Mouse (Mus musculus) hindbrain, embryonic 15.5 days (tissue): ENCODE measurements around the gene Srgap2. TPM values are rescaled to one million over a fixed set of nuclear protein-coding genes. Genes with fewer than 3 reads are reported as not detected.
A peak's percentile ranks its signal among the peaks of the same experiment; 100 is the strongest.

Experiments used
- ATAC-seq: fragments of 200-750 bp; cut with Nextera tagmentation; 2 replicates; pipeline ENCODE4 v1.8.0; 2017; ENCODE audit warnings: low read depth, moderate number of reproducible peaks, moderate TSS enrichment; ENCODE audit not compliant: low FRiP score
- H3K27ac ChIP-seq: fragments of 300-500 bp; sonication (generic); replicated peaks from 2 replicates; pipeline ENCODE4 v1.5.1; 2015; ENCODE audit warnings: mild to moderate bottlenecking, inconsistent platforms
- H3K27me3 ChIP-seq: fragments of 300-500 bp; sonication (generic); 2 replicates; pipeline ENCODE4 v1.6.1; 2015; ENCODE audit warnings: control low read depth, inconsistent platforms
- H3K36me3 ChIP-seq: fragments of 300-500 bp; sonication (generic); 2 replicates; pipeline ENCODE4 v1.6.1; 2015; ENCODE audit warnings: control low read depth, inconsistent platforms
- H3K4me1 ChIP-seq: fragments of 300-500 bp; sonication (generic); replicated peaks from 2 replicates; pipeline ENCODE4 v1.6.1; 2015; ENCODE audit warnings: control low read depth, inconsistent platforms
- H3K4me2 ChIP-seq: fragments of 300-500 bp; sonication (generic); 2 replicates; pipeline ENCODE4 v1.6.1; 2015; ENCODE audit warnings: moderate library complexity, mild to moderate bottlenecking, inconsistent platforms
- H3K4me3 ChIP-seq: fragments of 300-500 bp; sonication (generic); 2 replicates; pipeline ENCODE4 v1.5.1; 2015; ENCODE audit warnings: mild to moderate bottlenecking, inconsistent platforms
- H3K9ac ChIP-seq: fragments of 300-500 bp; sonication (generic); 2 replicates; pipeline ENCODE4 v1.6.1; 2015; ENCODE audit warnings: inconsistent platforms
- H3K9me3 ChIP-seq: fragments of 300-500 bp; sonication (generic); 2 replicates; pipeline ENCODE4 v1.6.1; 2016; ENCODE audit warnings: control low read depth, inconsistent platforms
- WGBS: fragments of 180-500 bp; shearing (Covaris S2); methylation state at CpG from one replicate; pipeline ENCODE4 v1.1.7; 2015; 5-methylcytosine and 5-hydroxymethylcytosine counted together
- polyA plus RNA-seq: library from polyadenylated mRNA; unstranded; fragments of >200 nt; fragmentation: Nextera tagmentation; extraction: Ambion mirVana; gene quantifications from 2 replicates; pipeline ENCODE4 v1.2.1, GENCODE M21; 2015

The Srgap2 gene
- polyA plus RNA-seq, 1 experiment from 2014 or later = 28.3 TPM

DNA sequence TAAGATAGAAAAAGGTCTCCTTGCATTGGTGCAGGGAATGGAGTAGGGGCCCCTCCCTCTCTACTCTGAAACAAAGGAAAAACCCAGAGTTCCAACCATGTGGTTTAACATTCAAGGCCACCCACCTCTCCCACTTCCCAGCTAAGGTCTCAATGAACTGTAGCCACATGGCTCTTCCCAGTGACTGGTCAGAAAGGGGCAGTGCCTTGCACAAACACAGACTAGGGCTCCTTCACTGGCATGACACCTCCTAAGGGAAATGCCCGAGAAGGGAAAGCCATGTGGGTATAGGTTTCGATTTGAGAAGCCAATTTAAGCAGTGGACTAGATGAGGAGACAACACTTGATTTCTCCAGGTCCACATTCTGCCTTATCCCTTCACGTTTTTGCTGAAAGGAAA, 3.4 kb downstream of the Srgap2 start:
- no peak for ATAC-seq
- H3K4me2 ChIP-seq = peak overlapping the region; percentile 87
- H3K36me3 ChIP-seq = no peaks in the 10 kb centered on the region
- H3K27me3 ChIP-seq = no peaks in the 10 kb centered on the region
- peak overlapping the region; percentile 89 for H3K27ac ChIP-seq
- H3K4me1 ChIP-seq = peaks cover 63% of the 10 kb centered on the region
- peak overlapping the region; percentile 93 for H3K9ac ChIP-seq
- H3K9me3 ChIP-seq = no peaks in the 10 kb centered on the region
- H3K4me3 ChIP-seq = peak overlapping the region; percentile 93
- 26% methylated on average over 3 of the region's 3 CpGs for WGBS

DNA sequence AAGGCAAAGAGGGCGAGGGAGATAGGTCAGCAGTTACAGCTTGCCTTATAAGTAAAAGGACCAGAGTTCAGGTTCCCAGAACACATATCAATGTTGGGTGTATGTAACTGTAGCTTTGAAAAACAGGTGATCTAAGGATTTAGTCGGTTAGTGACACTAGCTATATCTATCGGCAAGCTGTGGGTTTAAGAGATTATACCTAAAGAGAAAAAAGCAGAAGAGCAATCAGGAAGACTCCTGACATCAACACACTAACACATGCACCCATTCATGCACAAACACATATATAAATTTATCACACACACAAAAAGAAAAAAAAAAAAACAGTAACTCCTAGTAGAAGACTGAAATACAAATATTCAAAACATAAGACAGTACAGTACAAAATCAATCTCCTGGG, 10.6 kb downstream of the Srgap2 start:
- 95% methylated on average over 3 of the region's 3 CpGs for WGBS
- H3K27ac ChIP-seq = no peak overlapping the region
- no peaks in the 10 kb centered on the region for H3K36me3 ChIP-seq
- no peak overlapping the region for H3K4me2 ChIP-seq
- peaks cover 33% of the 10 kb centered on the region for H3K4me1 ChIP-seq
- no peak for ATAC-seq
- H3K9me3 ChIP-seq = no peaks in the 10 kb centered on the region
- no peak overlapping the region for H3K9ac ChIP-seq
- H3K27me3 ChIP-seq = no peaks in the 10 kb centered on the region
- no peak overlapping the region for H3K4me3 ChIP-seq

DNA sequence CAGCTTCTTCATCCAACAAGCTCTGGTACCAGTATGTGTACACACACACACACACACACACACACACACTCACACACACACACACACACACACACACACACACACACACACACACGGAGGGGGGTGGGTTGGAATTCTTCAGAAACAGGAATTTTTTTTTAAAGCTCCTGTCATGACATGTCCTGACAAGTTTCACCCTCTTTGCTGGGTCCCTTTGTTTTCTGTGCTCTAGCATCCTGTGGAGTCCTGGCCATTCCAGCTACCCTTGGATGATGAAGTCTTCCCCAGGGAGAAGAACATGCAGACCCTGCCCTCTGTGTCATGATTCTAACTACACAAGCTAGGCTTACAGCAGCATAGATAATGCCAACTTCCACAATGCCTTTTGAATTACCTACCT, 13.0 kb downstream of the Srgap2 start:
- Histone ChIP-seq H3K27ac (no peak overlapping the region), H3K9ac (no peak overlapping the region), H3K27me3 (no peaks in the 10 kb centered on the region), H3K9me3 (no peaks in the 10 kb centered on the region), H3K4me1 (peaks cover 12% of the 10 kb centered on the region; the same call in 1 of the 2 replicates), H3K4me2 (no peak overlapping the region), H3K4me3 (no peak overlapping the region), H3K36me3 (no peaks in the 10 kb centered on the region)
- ATAC-seq = no peak
- WGBS = 64% methylated on average over 1 of the region's 1 CpGs

DNA sequence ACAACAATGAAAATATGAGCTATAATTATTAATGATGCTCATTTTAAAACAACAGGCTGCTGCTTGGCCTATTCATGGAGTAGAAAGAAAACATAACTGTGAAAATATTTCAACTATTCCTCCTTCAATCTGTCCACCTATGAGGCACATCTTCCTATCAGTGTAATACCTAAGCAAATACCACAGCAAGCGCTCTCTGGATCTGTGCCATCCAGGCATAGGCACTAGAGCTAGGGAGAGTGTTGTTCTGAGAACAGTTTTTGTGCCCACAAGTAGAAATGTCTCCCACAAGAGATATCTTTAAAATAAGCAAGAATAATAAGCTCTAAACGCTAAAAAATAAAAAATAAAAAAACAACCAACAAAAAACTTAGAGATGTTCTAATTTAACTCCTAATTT, 14.0 kb downstream of the Srgap2 start:
- Histone ChIP-seq H3K4me1 (peaks cover 5% of the 10 kb centered on the region; the same call in 1 of the 2 replicates), H3K4me2 (no peak overlapping the region), H3K9me3 (no peaks in the 10 kb centered on the region), H3K36me3 (no peaks in the 10 kb centered on the region), H3K9ac (no peak overlapping the region), H3K27ac (no peak overlapping the region), H3K27me3 (no peaks in the 10 kb centered on the region), H3K4me3 (no peak overlapping the region)
- WGBS = 94% methylated on average over 2 of the region's 2 CpGs
- ATAC-seq = no peak

DNA sequence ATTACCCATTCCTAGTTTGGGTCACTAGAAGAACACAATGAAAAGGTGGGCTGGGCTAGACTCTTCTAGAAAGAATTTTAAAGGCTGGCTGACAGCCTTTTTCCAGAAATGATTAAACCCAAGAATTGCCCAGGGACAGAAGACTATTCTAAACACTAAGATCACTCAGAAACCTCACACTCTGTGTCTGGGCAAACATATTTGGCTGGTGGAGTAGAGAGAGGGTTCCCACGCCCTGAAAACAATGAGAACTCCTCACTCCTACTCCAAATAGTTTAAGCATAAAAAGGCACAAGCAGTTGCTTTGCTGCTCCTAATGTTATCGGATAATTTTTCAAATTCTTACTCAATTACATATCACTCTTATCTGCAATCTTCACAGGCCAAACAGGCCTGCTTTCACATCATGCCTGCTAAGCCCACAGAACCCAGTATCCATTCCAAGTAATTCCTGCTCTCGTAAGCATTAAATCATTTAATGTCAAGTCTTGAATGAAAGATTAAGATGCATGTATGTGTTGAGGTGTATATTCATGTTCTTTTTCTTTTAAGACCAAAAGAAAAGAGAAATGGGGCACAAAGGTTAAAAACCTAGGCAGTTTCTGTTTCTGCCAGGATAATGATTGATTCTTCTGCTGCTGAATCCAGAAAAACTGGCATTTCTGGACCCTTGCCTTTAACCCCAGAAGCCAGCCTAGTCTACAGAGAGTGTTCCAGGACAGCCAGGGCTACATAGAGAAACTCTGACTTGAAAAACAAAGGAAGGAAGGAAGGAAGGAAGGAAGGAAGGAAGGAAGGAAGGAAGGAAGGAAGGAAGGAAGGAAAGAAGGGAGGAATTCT, 15.3 kb downstream of the Srgap2 start:
- H3K9me3 ChIP-seq = no peaks in the 10 kb centered on the region
- no peak overlapping the region for H3K4me2 ChIP-seq
- no peaks in the 10 kb centered on the region for H3K36me3 ChIP-seq
- 0 out of 2 replicates have a peak, but pooled peaks cover 2% of the 10 kb centered on the region for H3K4me1 ChIP-seq
- no peak for ATAC-seq
- whole genome bisulfite sequencing = 73% methylated on average over 3 of the region's 3 CpGs
- no peaks in the 10 kb centered on the region for H3K27me3 ChIP-seq
- no peak overlapping the region for H3K4me3 ChIP-seq
- no peak overlapping the region for H3K27ac ChIP-seq
- no peak overlapping the region for H3K9ac ChIP-seq

DNA sequence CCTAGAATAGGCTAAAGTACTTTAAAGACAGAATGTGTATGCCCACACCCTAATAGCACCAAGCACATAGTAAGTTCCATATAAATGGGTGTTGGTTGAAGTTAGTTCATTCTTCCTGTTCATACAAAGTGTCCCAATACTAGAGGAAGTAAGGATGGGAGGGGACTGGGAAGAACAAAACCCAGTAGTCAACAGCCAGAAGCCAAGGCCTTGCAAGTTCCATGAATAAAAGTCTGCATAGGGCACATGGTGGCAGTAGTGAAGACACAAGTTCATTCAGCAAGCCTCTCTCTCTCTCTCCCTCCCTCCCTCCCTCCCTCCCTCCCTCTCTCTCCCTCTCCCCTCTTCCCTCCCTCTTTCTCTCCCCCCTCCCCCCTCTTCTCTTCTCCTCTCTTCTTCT, 16.0 kb downstream of the Srgap2 start:
- H3K4me2 ChIP-seq = no peak overlapping the region
- ATAC-seq = no peak
- H3K4me1 ChIP-seq = 0 out of 2 replicates have a peak, but pooled peaks cover 2% of the 10 kb centered on the region

DNA sequence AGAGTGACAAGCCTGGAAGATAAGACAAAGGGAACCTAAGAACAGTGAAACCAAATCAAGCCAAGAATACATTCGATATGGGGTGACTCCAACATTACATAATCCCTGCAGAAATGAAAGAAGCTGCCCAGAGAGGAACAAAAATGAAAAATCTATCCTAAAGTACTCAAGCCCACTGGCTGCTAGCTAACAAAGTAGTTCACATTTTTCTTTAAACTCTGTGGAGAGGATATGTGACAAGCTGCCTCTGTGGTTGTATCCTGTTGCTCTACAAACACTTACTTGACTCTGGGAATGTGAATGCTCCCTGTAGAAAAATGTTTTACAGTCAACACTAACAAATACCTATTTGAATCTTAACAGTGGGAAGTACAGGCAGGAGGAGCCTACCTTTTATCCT, 25.5 kb downstream of the Srgap2 start:
- no peaks in the 10 kb centered on the region for H3K36me3 ChIP-seq
- H3K9ac ChIP-seq = no peak overlapping the region
- H3K27ac ChIP-seq = no peak overlapping the region
- ATAC-seq = no peak
- no peak overlapping the region for H3K4me3 ChIP-seq
- 86% methylated on average over 1 of the region's 1 CpGs for WGBS
- H3K27me3 ChIP-seq = no peaks in the 10 kb centered on the region
- H3K9me3 ChIP-seq = no peaks in the 10 kb centered on the region
- 0 out of 2 replicates have a peak, but pooled peaks cover 3% of the 10 kb centered on the region for H3K4me1 ChIP-seq
- H3K4me2 ChIP-seq = no peak overlapping the region

More for the DNA sequence above, 16.0 kb downstream of the Srgap2 start:
- no peaks in the 10 kb centered on the region for H3K27me3 ChIP-seq
- H3K4me3 ChIP-seq = no peak overlapping the region
- no peaks in the 10 kb centered on the region for H3K36me3 ChIP-seq
- H3K27ac ChIP-seq = no peak overlapping the region
- H3K9me3 ChIP-seq = no peaks in the 10 kb centered on the region
- H3K9ac ChIP-seq = no peak overlapping the region

DNA sequence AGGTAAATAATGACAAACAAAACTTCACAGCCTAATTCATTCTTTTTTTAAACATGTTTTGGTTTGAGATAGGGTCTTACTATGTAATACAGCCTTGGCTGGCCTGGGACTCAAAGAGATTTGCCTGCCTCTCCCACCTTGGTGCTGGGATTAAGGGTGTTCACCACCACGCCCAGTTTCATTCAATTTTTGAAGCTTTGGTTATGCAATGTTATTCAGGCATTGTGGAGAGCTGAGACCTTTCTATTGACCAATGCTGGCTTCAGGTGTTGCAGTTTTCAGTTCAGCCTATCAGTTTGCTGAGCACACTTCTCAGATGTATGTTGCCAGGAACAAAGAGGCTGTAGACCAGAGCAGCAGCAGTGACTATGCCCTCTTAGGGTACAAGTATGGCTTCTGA, 28.9 kb downstream of the Srgap2 start:
- H3K9ac ChIP-seq = no peak overlapping the region

DNA sequence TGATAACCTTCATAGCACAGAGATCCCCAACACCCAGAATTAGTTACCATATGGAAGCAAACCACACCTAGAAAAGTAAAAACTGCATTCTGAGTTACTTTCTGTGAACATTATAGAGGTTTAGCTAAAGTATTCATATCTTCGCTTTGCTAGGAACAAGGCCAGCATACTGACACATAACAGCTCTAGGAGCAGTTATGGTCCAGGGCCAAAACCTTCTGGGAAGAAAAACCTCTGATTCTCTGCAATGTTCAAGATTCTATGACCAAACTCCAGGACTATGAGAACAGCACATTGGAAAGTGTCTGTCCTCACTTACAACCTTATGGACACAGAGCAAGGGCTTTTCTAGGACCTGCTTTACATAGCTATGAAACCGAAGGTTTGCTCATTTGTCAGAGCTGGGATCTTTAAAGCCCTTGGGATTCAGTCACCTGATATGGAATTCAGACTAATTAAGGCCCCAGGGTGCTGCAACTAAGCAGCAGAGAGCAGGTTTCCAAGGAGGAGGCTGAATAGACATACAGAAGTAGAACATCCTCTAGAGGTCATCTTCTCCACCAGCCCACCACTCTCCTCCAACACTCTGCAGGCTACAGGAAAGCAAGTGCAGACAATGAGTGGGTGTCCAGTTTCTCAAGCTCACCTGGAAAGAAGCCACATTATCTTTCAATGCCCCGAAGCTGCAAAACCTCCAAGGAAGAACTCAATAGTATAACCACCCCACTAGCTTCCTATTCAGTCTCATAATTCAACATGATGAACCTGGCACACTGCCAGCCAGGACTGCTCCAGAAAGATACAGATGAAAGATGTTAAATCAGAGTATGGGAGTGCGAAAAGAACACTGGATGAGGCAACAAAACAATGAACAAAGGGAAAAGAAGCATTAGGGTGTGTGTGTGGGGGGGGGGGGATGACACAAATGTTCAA, 32.9 kb downstream of the Srgap2 start:
- Histone ChIP-seq H3K4me1 (peaks cover 22% of the 10 kb centered on the region), H3K27me3 (no peaks in the 10 kb centered on the region), H3K27ac (no peak overlapping the region), H3K4me3 (no peak overlapping the region), H3K9me3 (no peaks in the 10 kb centered on the region), H3K36me3 (no peaks in the 10 kb centered on the region), H3K4me2 (no peak overlapping the region), H3K9ac (no peak overlapping the region)
- WGBS = 69% methylated on average over 4 of the region's 4 CpGs
- no peak for ATAC-seq

More for the DNA sequence above, 28.9 kb downstream of the Srgap2 start:
- no peaks in the 10 kb centered on the region for H3K4me1 ChIP-seq
- H3K9me3 ChIP-seq = no peaks in the 10 kb centered on the region
- H3K27me3 ChIP-seq = no peaks in the 10 kb centered on the region
- H3K4me2 ChIP-seq = no peak overlapping the region
- WGBS = 92% methylated on average over 1 of the region's 1 CpGs
- H3K36me3 ChIP-seq = no peaks in the 10 kb centered on the region
- H3K4me3 ChIP-seq = no peak overlapping the region
- no peak for ATAC-seq
- no peak overlapping the region for H3K27ac ChIP-seq

DNA sequence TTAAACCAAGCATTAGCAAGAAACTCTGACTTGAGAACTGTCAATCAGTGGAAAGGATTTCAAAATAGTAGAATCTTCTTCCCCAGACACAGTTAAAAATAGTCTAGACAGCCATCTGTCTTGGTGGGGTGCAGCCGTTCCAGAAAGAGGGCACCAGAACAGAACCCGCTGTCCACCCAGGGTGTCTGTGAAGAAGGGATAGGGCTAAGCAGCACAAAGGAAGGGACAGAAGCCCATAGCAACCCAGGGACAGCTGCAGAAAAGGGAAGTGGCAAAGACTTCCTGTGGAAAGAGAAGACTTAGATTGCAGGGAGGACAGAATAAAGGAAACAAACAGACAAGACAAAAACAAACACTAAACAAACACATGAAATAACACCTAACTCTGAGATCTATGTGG, 34.8 kb downstream of the Srgap2 start:
- Histone ChIP-seq H3K27ac (peak overlapping the region; percentile 70), H3K9ac (no peak overlapping the region), H3K4me1 (peaks cover 25% of the 10 kb centered on the region), H3K9me3 (no peaks in the 10 kb centered on the region), H3K4me3 (no peak overlapping the region), H3K36me3 (no peaks in the 10 kb centered on the region), H3K4me2 (no peak overlapping the region), H3K27me3 (no peaks in the 10 kb centered on the region)
- WGBS = 39% methylated on average over 2 of the region's 2 CpGs
- no peak for ATAC-seq

DNA sequence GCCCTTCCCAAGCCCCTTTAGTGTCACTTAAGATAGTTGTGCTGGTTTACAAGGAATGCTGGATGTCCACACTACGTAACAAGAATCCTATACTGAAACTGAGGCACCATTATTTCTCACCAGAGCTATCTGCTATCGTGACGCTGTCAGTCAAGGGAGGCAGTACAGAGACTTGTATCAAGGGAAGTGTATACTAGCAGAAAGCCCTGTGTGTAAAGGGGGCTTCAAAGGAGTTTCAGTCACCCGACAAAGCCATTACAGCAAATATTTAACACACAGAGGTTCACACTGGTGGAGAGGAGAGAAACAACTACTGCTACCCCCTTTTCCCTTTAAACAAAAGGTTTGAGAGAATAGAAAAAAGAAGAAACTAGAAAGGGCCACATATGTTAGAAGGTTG, 35.6 kb downstream of the Srgap2 start:
- H3K4me1 ChIP-seq = peaks cover 27% of the 10 kb centered on the region
- H3K4me2 ChIP-seq = 0 out of 2 replicates have a peak overlapping the region, but pooled peaks have one; percentile 6
- H3K4me3 ChIP-seq = no peak overlapping the region
- H3K36me3 ChIP-seq = no peaks in the 10 kb centered on the region
- no peak overlapping the region for H3K9ac ChIP-seq
- peak overlapping the region; percentile 70; the same call in 1 of the 2 replicates for H3K27ac ChIP-seq
- no peaks in the 10 kb centered on the region for H3K9me3 ChIP-seq
- 35% methylated on average over 4 of the region's 4 CpGs for WGBS
- ATAC-seq = no peak; the same call in 1 of the 2 replicates
- H3K27me3 ChIP-seq = no peaks in the 10 kb centered on the region

DNA sequence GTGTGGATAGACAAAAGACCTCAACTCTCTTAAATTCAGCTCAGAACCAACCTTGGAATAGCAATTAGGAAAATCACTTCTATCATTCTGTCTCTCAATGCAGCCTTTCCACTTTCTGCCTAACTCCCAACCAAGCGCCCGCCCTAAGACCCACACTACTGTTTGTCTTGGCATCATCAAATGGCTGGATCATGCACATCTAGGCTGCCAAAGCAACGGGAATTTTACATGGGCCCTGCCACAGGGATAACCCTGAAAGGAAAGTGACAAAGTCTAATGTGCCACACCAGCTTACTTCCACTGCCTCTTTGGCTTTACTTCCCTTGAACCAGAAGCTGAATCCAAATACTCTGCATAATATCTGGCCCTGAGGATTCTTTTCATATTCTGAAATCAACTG, 37.8 kb downstream of the Srgap2 start:
- Histone ChIP-seq H3K9me3 (no peaks in the 10 kb centered on the region), H3K4me2 (no peak overlapping the region), H3K27ac (no peak overlapping the region), H3K4me3 (no peak overlapping the region), H3K9ac (no peak overlapping the region), H3K4me1 (peaks cover 27% of the 10 kb centered on the region), H3K36me3 (no peaks in the 10 kb centered on the region), H3K27me3 (no peaks in the 10 kb centered on the region)
- 83% methylated on average over 3 of the region's 3 CpGs for WGBS
- no peak for ATAC-seq
